Mouse (Mus musculus) CH12.LX (cell line): ENCODE measurements around the gene Hinfp. TPM values are rescaled to one million over a fixed set of nuclear protein-coding genes. Genes with fewer than 3 reads are reported as not detected.

Source experiments
- DNase-seq: peaks from one replicate; pipeline ENCODE4 v3.0.0-alpha.2; 2013; ENCODE audit errors: extremely low read depth
- H3K27ac ChIP-seq: 2 replicates; pipeline ENCODE4 v1.5.1; 2012; ENCODE audit warnings: low read depth, mild to moderate bottlenecking, control low read depth, moderate library complexity; ENCODE audit not compliant: insufficient read depth
- H3K27me3 ChIP-seq: replicated peaks from 2 replicates; pipeline ENCODE3; 2012; ENCODE audit warnings: inconsistent platforms
- H3K36me3 ChIP-seq, 2 experiments: replicated peaks in 1 of 2; 2 replicates each; pipeline versions ENCODE3 to v1.6.1; 2012; ENCODE audit warnings: inconsistent platforms in 1 of 2, low read length in 1 of 2, mild to moderate bottlenecking in 1 of 2, mixed read lengths in 1 of 2, moderate library complexity in 1 of 2; ENCODE audit not compliant: control insufficient read depth in 1 of 2, insufficient read depth in 1 of 2
- H3K4me1 ChIP-seq, 2 experiments: 2 replicates each; pipeline ENCODE4 v1.6.1; 2012; ENCODE audit warnings: inconsistent platforms in 1 of 2, moderate library complexity in 1 of 2; ENCODE audit not compliant: insufficient read depth in 2 of 2, control insufficient read depth in 1 of 2
- H3K4me2 ChIP-seq: 2 replicates; pipeline ENCODE4 v1.6.1; 2012; ENCODE audit warnings: low read depth, mild to moderate bottlenecking, control low read depth; ENCODE audit not compliant: poor library complexity, insufficient read depth, severe bottlenecking
- H3K4me3 ChIP-seq, 3 experiments: fragments of 150-350 bp in 1 of 3; sonication (generic) in 1 of 3; replicated peaks in 1 of 3; 2 replicates each; pipeline versions ENCODE3 to v1.5.1; 2011 to 2012; ENCODE audit warnings: low read depth in 2 of 3, low read length in 2 of 3, mild to moderate bottlenecking in 2 of 3, moderate library complexity in 2 of 3, control low read depth in 1 of 3, improper control_type of control experiment in 1 of 3, inconsistent platforms in 1 of 3, mixed read lengths in 1 of 3; ENCODE audit not compliant: poor library complexity in 1 of 3
- H3K79me2 ChIP-seq: replicated peaks from 2 replicates; pipeline ENCODE4 v1.6.1; 2012; ENCODE audit warnings: mild to moderate bottlenecking, moderate library complexity; ENCODE audit not compliant: control insufficient read depth, poor library complexity, insufficient read depth, severe bottlenecking; ENCODE audit errors: extremely low read depth
- H3K9ac ChIP-seq: 2 replicates; pipeline ENCODE4 v1.6.1; 2012; ENCODE audit warnings: low read depth, mild to moderate bottlenecking, control low read depth, moderate library complexity; ENCODE audit not compliant: insufficient read depth
- H3K9me3 ChIP-seq: replicated peaks from 2 replicates; pipeline ENCODE3; 2012; ENCODE audit warnings: low read length, inconsistent platforms, mixed read lengths
- MEF2A ChIP-seq: IDR thresholded peaks from 2 replicates; pipeline ENCODE4 v1.6.1; 2014; ENCODE audit warnings: low read depth, mild to moderate bottlenecking, inconsistent platforms, low read length, improper control_type of control experiment, borderline replicate concordance
- RAD21 ChIP-seq: IDR thresholded peaks from 2 replicates; pipeline ENCODE4 v1.6.1; 2011; ENCODE audit warnings: low read depth, mild to moderate bottlenecking, low read length, improper control_type of control experiment, moderate library complexity
- SMC3 ChIP-seq: IDR thresholded peaks from 2 replicates; pipeline ENCODE4 v1.6.1; 2011; ENCODE audit warnings: low read depth, low read length, improper control_type of control experiment
- TBP ChIP-seq: conservative IDR thresholded peaks from 2 replicates; pipeline ENCODE4 v1.6.1; 2011; ENCODE audit warnings: low read depth, low read length, improper control_type of control experiment
- USF2 ChIP-seq: conservative IDR thresholded peaks from 2 replicates; pipeline ENCODE4 v1.6.1; 2011; ENCODE audit warnings: low read depth, low read length, improper control_type of control experiment
- ZMIZ1 ChIP-seq: IDR thresholded peaks from 2 replicates; pipeline ENCODE4 v1.6.1; 2012; ENCODE audit warnings: low read depth, mild to moderate bottlenecking, inconsistent platforms, low read length, improper control_type of control experiment
- dilution Hi-C: fragments of 300-500 bp; cut with MboI; formaldehyde crosslinking; loops from 2 replicates; pipeline ENCODE4 v1.14.3; 2020; ENCODE audit warnings: low sequenced_read_pairs; ENCODE audit not compliant: extremely low pct_unique_long_range_greater_than_20kb, extremely low pct_ligation_motif_present
- in situ Hi-C: fragments of 300-500 bp; cut with MboI; formaldehyde crosslinking; loops from 3 replicates; pipeline ENCODE4 v1.14.3; 2019; ENCODE audit warnings: low sequenced_read_pairs, low pct_ligation_motif_present, low pct_unique_long_range_greater_than_20kb, mixed read lengths
- polyA plus RNA-seq: library from polyadenylated mRNA; unstranded; fragments of >175 nt; gene quantifications from 2 replicates; pipeline ENCODE4 v1.2.1, GENCODE M21; 2012; ENCODE audit warnings: low read depth; ENCODE audit not compliant: insufficient read length
- total RNA-seq, 2 experiments: library from RNA; depleted of rRNA; stranded (reverse); fragments of 300-350 nt in 1 of 2; fragments of >200 nt in 1 of 2; gene quantifications; 2 replicates each; pipeline ENCODE4 v1.2.3; 2012 to 2014

Gene Hinfp
- total and polyA plus RNA-seq, 3 experiments, result 14.0 to 18.9 (median 16.6) TPM

DNA sequence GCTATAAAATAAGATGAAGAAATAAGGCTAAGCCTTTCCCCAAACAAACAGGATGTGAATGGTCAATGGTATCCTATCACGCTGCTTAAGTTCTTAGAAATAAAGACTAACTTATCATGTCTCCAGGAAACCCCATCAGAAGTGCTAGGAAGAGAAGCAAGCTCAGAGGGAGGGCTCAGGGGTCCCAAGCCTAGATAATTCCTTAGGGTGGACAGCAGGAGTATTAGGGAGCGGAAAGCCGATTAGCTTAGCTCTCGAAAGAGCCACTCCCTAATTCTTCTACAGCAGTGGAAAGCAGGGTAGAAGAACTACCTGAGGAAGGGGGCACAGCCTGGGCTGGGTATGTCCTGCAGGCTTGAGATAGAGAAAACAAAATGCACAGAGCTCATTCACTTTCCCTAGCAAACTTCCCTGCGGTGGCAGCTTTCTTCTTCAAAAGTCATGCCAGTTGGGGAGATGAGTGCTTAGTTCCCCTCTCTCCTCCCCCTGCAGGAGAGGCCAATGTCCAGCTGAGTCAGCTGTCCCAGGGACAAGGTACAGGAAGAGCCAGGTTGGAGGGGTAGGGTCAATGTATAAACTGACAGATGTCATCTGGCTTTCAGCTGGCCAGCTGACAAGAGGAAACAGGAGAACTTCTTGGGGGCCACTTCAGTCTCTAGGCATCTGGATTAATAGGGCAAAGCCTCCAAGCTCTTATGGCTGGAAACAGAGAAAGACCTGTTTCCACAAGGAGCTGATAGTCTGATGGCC, 12.8 kb upstream of the Hinfp start:
- Histone ChIP-seq H3K36me3 (peaks cover 29 to 42% of the 10 kb centered on the region in 2 experiments), H3K27ac (no peak overlapping the region), H3K9me3 (no peaks in the 10 kb centered on the region), H3K27me3 (peaks cover 4% of the 10 kb centered on the region), H3K4me3 (peak overlapping the region in 1 of 3 experiments; percentile 20), H3K4me2 (peak overlapping the region; percentile 85), H3K4me1 (peaks cover 7 to 27% of the 10 kb centered on the region in 2 experiments; a peak in 3 of 4 replicates), H3K79me2 (no peaks in the 10 kb centered on the region), H3K9ac (no peak overlapping the region)
- in situ Hi-C loops, result no loop called here
- no peak for TF ChIP-seq RAD21
- dilution Hi-C loops, result no loop called here
- DNase-seq, result no peak

DNA sequence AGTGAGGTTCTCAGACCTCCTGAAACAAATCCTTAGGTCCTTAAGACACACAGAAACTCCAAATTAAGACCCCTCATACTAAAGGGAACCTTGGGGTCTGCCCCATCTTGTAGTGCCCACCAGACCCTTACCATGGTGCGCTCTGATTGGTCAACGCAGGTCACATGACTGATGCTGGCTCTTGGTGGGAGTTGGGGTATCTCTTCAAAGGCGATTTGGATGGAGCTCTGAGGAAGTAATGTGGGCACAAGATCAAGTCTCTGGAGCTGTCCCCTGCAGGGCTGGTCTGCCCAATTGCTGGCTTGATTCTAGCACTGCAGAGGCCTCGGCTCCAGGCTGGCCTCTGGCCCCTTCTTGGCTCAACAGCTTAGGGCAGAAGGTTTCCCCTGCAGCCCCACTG, 12.0 kb upstream of the Hinfp start:
- Histone ChIP-seq H3K4me3 (no peak overlapping the region), H3K27me3 (peaks cover 4% of the 10 kb centered on the region), H3K79me2 (no peaks in the 10 kb centered on the region), H3K4me1 (peaks cover 7 to 27% of the 10 kb centered on the region in 2 experiments; a peak in 3 of 4 replicates), H3K4me2 (no peak overlapping the region), H3K36me3 (peaks cover 33 to 50% of the 10 kb centered on the region in 2 experiments), H3K9me3 (no peaks in the 10 kb centered on the region), H3K27ac (no peak overlapping the region), H3K9ac (no peak overlapping the region)
- TF ChIP-seq ZMIZ1 (no peak), USF2 (peak; percentile 17; the same call in 1 of the 2 replicates)
- in situ Hi-C loops (no loop called here), dilution Hi-C loops (no loop called here)
- no peak for DNase-seq

DNA sequence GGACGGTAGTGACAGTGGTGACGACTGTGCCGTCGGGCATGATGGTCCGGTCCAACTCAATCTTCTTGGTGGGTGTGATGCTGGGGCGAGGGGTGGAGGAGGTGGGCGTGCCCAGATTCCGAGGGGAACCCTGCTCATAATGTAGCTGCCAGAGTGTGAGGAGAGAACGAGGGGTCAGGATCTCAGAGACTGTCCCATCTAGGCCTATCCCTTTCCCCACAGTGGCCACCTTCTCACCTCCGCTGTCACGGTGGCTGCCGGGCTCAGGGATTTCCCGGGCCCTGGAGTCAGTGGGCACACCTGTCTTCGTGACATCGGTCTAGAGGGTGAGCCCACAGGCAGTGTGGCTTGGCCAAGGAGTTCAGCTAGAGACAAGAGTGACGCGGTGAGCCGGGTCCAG, 9.4 kb upstream of the Hinfp start:
- in situ Hi-C loops, result no loop called here
- H3K4me3 ChIP-seq, result no peak overlapping the region
- H3K4me2 ChIP-seq, result no peak overlapping the region
- no peaks in the 10 kb centered on the region for H3K27me3 ChIP-seq
- no peak for TF ChIP-seq TBP
- TF ChIP-seq MEF2A, result no peak
- no peak for TF ChIP-seq SMC3
- no peak for TF ChIP-seq USF2
- no peak overlapping the region for H3K27ac ChIP-seq
- peaks cover 33 to 71% of the 10 kb centered on the region in 2 experiments for H3K36me3 ChIP-seq
- H3K79me2 ChIP-seq, result no peaks in the 10 kb centered on the region
- no peaks in the 10 kb centered on the region for H3K9me3 ChIP-seq
- DNase-seq, result no peak
- dilution Hi-C loops, result no loop called here
- H3K9ac ChIP-seq, result no peak overlapping the region
- peaks cover 4 to 29% of the 10 kb centered on the region in 2 experiments; a peak in 3 of 4 replicates for H3K4me1 ChIP-seq
